ENCODE assay signal across 8 mouse cellular contexts in genomic region chr8:115708936-115709780, GRCm38 (mm10). TPM values are rescaled to one million over a fixed set of nuclear protein-coding genes. Genes with fewer than 3 reads are reported as not detected.
DNase-seq lines count a peak whose midpoint lies in the region; ATAC-seq and TF ChIP-seq lines count a peak whose summit lies in the region.

No protein-coding gene starts in this region.

- H3K4me3 ChIP-seq in E14TG2a.4 (replicated peaks; ENCODE audit: low read length), result no peak overlapping the region
- H3K4me3 ChIP-seq in forebrain, embryonic 16.5 days (replicated peaks; ENCODE audit: low read length), result peak overlapping the region; percentile 15; the same call in 1 of the 2 replicates
- H3K4me3 ChIP-seq in hindbrain, embryonic 11.5 days (ENCODE audit: low read depth, low read length), result peak overlapping the region; percentile 16; the same call in 1 of the 2 replicates
- no peak overlapping the region for H3K4me3 ChIP-seq in lung, adult 2 months (replicated peaks; ENCODE audit: extremely low read depth, low read depth, low read length)

- ATAC-seq in forebrain, embryonic 16.5 days, result no peak
- ATAC-seq in hindbrain, embryonic 11.5 days (ENCODE audit: low FRiP score), result no peak

- H3K9me3 ChIP-seq in E14TG2a.4 (ENCODE audit: low read length), result 0 out of 2 replicates have a peak, but pooled peaks cover 4% of the 10 kb centered on the region
- H3K9me3 ChIP-seq in forebrain, embryonic 16.5 days (ENCODE audit: control insufficient read depth, low read length), result no peaks in the 10 kb centered on the region
- H3K9me3 ChIP-seq in hindbrain, embryonic 11.5 days (ENCODE audit: control insufficient read depth, low read length), result no peaks in the 10 kb centered on the region

- no peak for TF ChIP-seq POLR2A in lung, adult 2 months (IDR thresholded peaks at IDR 0.05; ENCODE audit: borderline replicate concordance, extremely low read depth, low read depth, low read length)

- no peak overlapping the region for H3K9ac ChIP-seq in forebrain, embryonic 16.5 days (replicated peaks; ENCODE audit: low read depth, low read length)
- no peak overlapping the region for H3K9ac ChIP-seq in hindbrain, embryonic 11.5 days (ENCODE audit: low read depth, low read length)

- peaks cover 69% of the 10 kb centered on the region for H3K27me3 ChIP-seq in E14TG2a.4 (ENCODE audit: insufficient read depth, low read length)
- peaks cover 27% of the 10 kb centered on the region for H3K27me3 ChIP-seq in forebrain, embryonic 16.5 days (replicated peaks; ENCODE audit: control insufficient read depth, insufficient read depth, low read length)
- no peaks in the 10 kb centered on the region for H3K27me3 ChIP-seq in hindbrain, embryonic 11.5 days (ENCODE audit: control insufficient read depth, insufficient read depth, low read length)

- peak overlapping the region; percentile 83 for H3K4me2 ChIP-seq in forebrain, embryonic 16.5 days (ENCODE audit: low read length)
- peak overlapping the region; percentile 86 for H3K4me2 ChIP-seq in hindbrain, embryonic 11.5 days (replicated peaks; ENCODE audit: low read depth, low read length)

- H3K36me3 ChIP-seq in E14TG2a.4 (ENCODE audit: insufficient read depth, low read length), result no peaks in the 10 kb centered on the region
- H3K36me3 ChIP-seq in forebrain, embryonic 16.5 days (ENCODE audit: control insufficient read depth, insufficient read depth), result no peaks in the 10 kb centered on the region
- H3K36me3 ChIP-seq in hindbrain, embryonic 11.5 days (ENCODE audit: control insufficient read depth, insufficient read depth, low read length), result no peaks in the 10 kb centered on the region

- TF ChIP-seq CTCF in E14TG2a.4 (conservative IDR thresholded peaks at IDR 0.05; ENCODE audit: low read length), result peak; percentile 60
- TF ChIP-seq CTCF in lung, adult 2 months (IDR thresholded peaks at IDR 0.05; ENCODE audit: insufficient read depth, low read length), result no peak

- peaks cover 12% of the 10 kb centered on the region for H3K4me1 ChIP-seq in E14TG2a.4 (replicated peaks; ENCODE audit: low read depth, low read length)
- peaks cover 34% of the 10 kb centered on the region for H3K4me1 ChIP-seq in forebrain, embryonic 16.5 days (replicated peaks; ENCODE audit: control insufficient read depth, insufficient read depth, low read length)
- no peaks in the 10 kb centered on the region for H3K4me1 ChIP-seq in hindbrain, embryonic 11.5 days (replicated peaks; ENCODE audit: control insufficient read depth, insufficient read depth, low read length)
- H3K4me1 ChIP-seq in lung, adult 2 months (ENCODE audit: control insufficient read depth, insufficient read depth, low read length), result peaks cover 4% of the 10 kb centered on the region; the same call in 1 of the 2 replicates

- DNase-seq in cerebellum, adult 11-12 months, result peak; percentile 63
- peak; percentile 85 for DNase-seq in hindbrain, embryonic 11.5 days (ENCODE audit: low spot score)
- peak; percentile 85 for DNase-seq in layer of hippocampus, adult 9-10 months (ENCODE audit: low spot score)
- peak; percentile 74 for DNase-seq in lung, adult 2 months
- peak; percentile 55 for DNase-seq in ovary, postnatal 36 days (ENCODE audit: low spot score)
- peak; percentile 75 for DNase-seq in thymus, postnatal 14 days

- no peak overlapping the region for H3K27ac ChIP-seq in forebrain, embryonic 16.5 days (ENCODE audit: low read length)
- no peak overlapping the region for H3K27ac ChIP-seq in hindbrain, embryonic 11.5 days (ENCODE audit: low read depth, low read length)

- WGBS in forebrain, embryonic 16.5 days, result under 1% methylated on average over 19 of the region's 19 CpGs
- WGBS in hindbrain, embryonic 11.5 days, result under 1% methylated on average over 19 of the region's 19 CpGs
- 1% methylated on average over 19 of the region's 19 CpGs for WGBS in lung, adult 2 months

RNA-seq across cellular contexts. Expression of gene Maf, which starts 1.6 kb away (rescaled TPM):
- polyA plus RNA-seq in forebrain, embryonic 16.5 days (2015; fragmentation: Nextera tagmentation; extraction: Ambion mirVana), result 4.3 and 6.4 TPM in 2 replicates
- 5.5 and 7.5 TPM in 2 replicates for polyA plus RNA-seq in hindbrain, embryonic 11.5 days (2014; fragmentation: Nextera tagmentation; extraction: Ambion mirVana)
- 8.2 and 9.0 TPM in 2 replicates for polyA plus RNA-seq in lung, adult 2 months (2012; rRNA removed)

Comparison
In these comparisons a context has a peak if more than half of its experiments do, and no peak if none do; other contexts are left out.
1. H3K4me3 ChIP-seq: peak in forebrain, embryonic 16.5 days (single experiment) and hindbrain, embryonic 11.5 days (single experiment); none in E14TG2a.4 (single experiment) and lung, adult 2 months (single experiment).
2. Peak in every context shown above with its lines, with median percentiles within 50 percentile points of each other: DNase-seq.